Mouse (Mus musculus) liver, adult 2 months (tissue): ENCODE data around the gene Sorcs1. TPM values are rescaled to one million over a fixed set of nuclear protein-coding genes. Genes with fewer than 3 reads are reported as not detected.
A peak's percentile ranks its signal among the peaks of the same experiment; 100 is the strongest.

Experiments used
- DNase-seq: peaks from one replicate; pipeline ENCODE4 v3.0.0-alpha.2; 2011; ENCODE audit warnings: low read depth, low spot score; ENCODE audit errors: extremely low read depth
- H3K27ac ChIP-seq: fragments of 200-500 bp; replicated peaks from 2 replicates; pipeline ENCODE4 v1.5.1; 2012; ENCODE audit warnings: low read depth, mild to moderate bottlenecking, control low read depth, inconsistent platforms, low read length; ENCODE audit not compliant: insufficient read depth
- H3K27me3 ChIP-seq: fragments of 200-500 bp; 2 replicates; pipeline ENCODE4 v1.6.1; 2012; ENCODE audit warnings: mild to moderate bottlenecking, moderate library complexity, low read length, inconsistent platforms; ENCODE audit not compliant: control insufficient read depth, insufficient read depth
- H3K36me3 ChIP-seq: fragments of 200-500 bp; 2 replicates; pipeline ENCODE4 v1.6.1; 2012; ENCODE audit warnings: low read length, inconsistent platforms; ENCODE audit not compliant: control insufficient read depth, insufficient read depth
- H3K4me1 ChIP-seq: fragments of 200-500 bp; 2 replicates; pipeline ENCODE4 v1.6.1; 2011; ENCODE audit warnings: low read length; ENCODE audit not compliant: control insufficient read depth, insufficient read depth
- H3K4me3 ChIP-seq: fragments of 200-500 bp; 2 replicates; pipeline ENCODE4 v1.5.1; 2011; ENCODE audit warnings: low read depth, mild to moderate bottlenecking, control low read depth, low read length, moderate library complexity; ENCODE audit not compliant: insufficient read depth
- H3K79me2 ChIP-seq: fragments of 200-500 bp; 2 replicates; pipeline ENCODE4 v1.6.1; 2012; ENCODE audit warnings: inconsistent platforms, mild to moderate bottlenecking, low read length, moderate library complexity; ENCODE audit not compliant: control insufficient read depth, insufficient read depth
- H3K9ac ChIP-seq: fragments of 200-500 bp; 2 replicates; pipeline ENCODE4 v1.6.1; 2012; ENCODE audit warnings: low read depth, mild to moderate bottlenecking, control low read depth, inconsistent platforms, low read length
- CTCF ChIP-seq: fragments of 200-500 bp; IDR thresholded peaks from 2 replicates; pipeline ENCODE4 v1.5.1; 2011; ENCODE audit warnings: low read depth, low read length, control low read depth
- POLR2A ChIP-seq: fragments of 200-500 bp; IDR thresholded peaks from 2 replicates; pipeline ENCODE4 v1.6.1; 2011; ENCODE audit warnings: low read length, control low read depth; ENCODE audit not compliant: insufficient read depth; ENCODE audit errors: extremely low read depth
- WGBS: fragments of 180-500 bp; shearing (Covaris S2); methylation state at CpG from one replicate; pipeline ENCODE4 v1.1.7; 2018; 5-methylcytosine and 5-hydroxymethylcytosine counted together
- polyA plus RNA-seq: library from polyadenylated mRNA; depleted of rRNA; stranded (reverse); fragments of >200 nt; gene quantifications from 2 replicates; pipeline ENCODE4 v1.2.3, GENCODE M21; 2012
- total RNA-seq: library from RNA; depleted of rRNA; stranded (reverse); fragments of >200 nt; gene quantifications from 2 replicates; pipeline ENCODE4 v1.2.3, GENCODE M21; 2014

The Sorcs1 gene
- total and polyA plus RNA-seq, 2 experiments, result not detected

DNA sequence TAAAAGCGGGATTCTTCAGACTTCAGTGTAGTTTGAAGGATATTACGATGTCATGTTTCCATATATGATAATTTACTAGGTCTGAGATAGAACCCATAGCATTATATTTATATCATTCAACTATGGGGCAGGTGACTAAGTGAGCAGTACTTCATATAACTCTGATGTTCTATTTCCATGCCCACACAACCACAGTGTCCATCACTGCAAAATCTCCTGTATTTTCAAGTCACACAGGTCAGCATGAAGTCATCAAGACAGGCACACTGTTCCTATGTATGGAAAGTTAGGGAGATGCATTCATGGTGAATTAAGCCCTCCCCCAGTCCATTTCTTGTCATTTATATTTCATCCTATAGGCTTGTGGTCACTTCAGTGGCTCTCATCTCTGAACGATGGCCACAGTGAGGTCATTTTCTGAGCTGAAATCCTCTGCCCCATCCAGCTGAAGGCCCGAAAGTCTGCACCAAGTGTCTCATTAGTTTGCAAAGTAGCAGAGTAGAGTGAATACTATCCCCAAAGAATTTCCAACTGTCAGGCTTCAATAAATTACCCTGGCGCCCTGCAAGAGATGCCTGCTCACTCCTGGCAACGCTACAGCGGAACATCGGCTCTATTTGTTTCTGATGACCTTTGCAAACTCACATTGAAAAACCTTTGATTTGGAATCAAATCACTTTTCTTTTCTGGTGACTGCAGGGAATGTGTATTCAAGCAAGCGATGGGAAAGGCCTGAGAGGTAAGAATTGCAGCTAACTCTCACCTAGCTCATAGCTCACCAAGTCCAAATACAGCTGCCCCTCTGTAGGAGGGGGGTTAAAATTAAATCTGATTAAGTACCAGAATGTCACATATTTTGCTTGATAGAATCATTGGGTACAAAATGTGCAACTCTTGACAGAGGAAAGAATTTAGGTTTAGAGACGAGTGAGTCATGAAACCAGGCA, 492.4 kb downstream of the Sorcs1 start:
- H3K4me1 ChIP-seq, result no peaks in the 10 kb centered on the region
- no peak overlapping the region for H3K9ac ChIP-seq
- no peaks in the 10 kb centered on the region for H3K36me3 ChIP-seq
- DNase-seq, result no peak
- no peak overlapping the region for H3K27ac ChIP-seq
- TF ChIP-seq CTCF (no peak), POLR2A (no peak)
- H3K4me3 ChIP-seq, result no peak overlapping the region
- no peaks in the 10 kb centered on the region for H3K27me3 ChIP-seq
- H3K79me2 ChIP-seq, result no peaks in the 10 kb centered on the region
- 59% methylated on average over 10 of the region's 10 CpGs for WGBS

- H3K27ac ChIP-seq, result no peak overlapping the region
- no peak overlapping the region for H3K4me3 ChIP-seq
- H3K9ac ChIP-seq, result no peak overlapping the region
- TF ChIP-seq CTCF, result peak; percentile 42; the same call in 1 of the 2 replicates
- no peak for TF ChIP-seq POLR2A
- no peaks in the 10 kb centered on the region for H3K27me3 ChIP-seq
- WGBS, result 41% methylated on average over 21 of the region's 21 CpGs
- peak; percentile 19 for DNase-seq
- no peaks in the 10 kb centered on the region for H3K4me1 ChIP-seq
- no peaks in the 10 kb centered on the region for H3K79me2 ChIP-seq
- H3K36me3 ChIP-seq, result no peaks in the 10 kb centered on the region
These were observed 493.4 kb downstream of the Sorcs1 start for GRCm38 (mm10) chr19:50184901-50185623.

DNA sequence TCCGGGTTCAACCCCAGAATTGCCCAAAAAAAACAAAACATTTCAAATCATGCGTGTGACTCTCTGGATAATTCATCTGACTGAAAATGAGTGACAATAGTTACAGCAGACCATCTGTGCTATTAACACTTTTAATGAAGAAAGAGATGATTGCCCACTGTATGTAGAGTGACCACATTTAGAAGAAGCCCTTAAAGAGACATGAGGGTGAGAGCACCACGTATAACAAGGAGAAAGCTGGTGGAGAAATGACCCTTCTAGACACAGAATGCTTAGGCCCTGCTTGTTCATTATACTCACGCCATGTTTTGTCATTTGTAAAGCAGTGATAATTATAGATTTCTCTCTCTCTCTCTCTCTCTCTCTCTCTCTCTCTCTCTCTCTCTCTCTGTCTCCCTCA, 499.6 kb downstream of the Sorcs1 start:
- no peak overlapping the region for H3K27ac ChIP-seq
- H3K79me2 ChIP-seq, result no peaks in the 10 kb centered on the region
- H3K36me3 ChIP-seq, result no peaks in the 10 kb centered on the region
- TF ChIP-seq POLR2A, result no peak
- no peaks in the 10 kb centered on the region for H3K27me3 ChIP-seq
- no peak overlapping the region for H3K9ac ChIP-seq
- H3K4me1 ChIP-seq, result no peaks in the 10 kb centered on the region
- DNase-seq, result no peak
- no peak overlapping the region for H3K4me3 ChIP-seq
- 81% methylated on average over 4 of the region's 4 CpGs for WGBS

- H3K27ac ChIP-seq, result no peak overlapping the region
- H3K36me3 ChIP-seq, result no peaks in the 10 kb centered on the region
- no peak for DNase-seq
- H3K9ac ChIP-seq, result no peak overlapping the region
- TF ChIP-seq CTCF, result no peak
- no peak for TF ChIP-seq POLR2A
- H3K79me2 ChIP-seq, result no peaks in the 10 kb centered on the region
- WGBS, result 82% methylated on average over 4 of the region's 4 CpGs
- H3K27me3 ChIP-seq, result no peaks in the 10 kb centered on the region
- H3K4me3 ChIP-seq, result no peak overlapping the region
- H3K4me1 ChIP-seq, result no peaks in the 10 kb centered on the region
These were observed 500.3 kb downstream of the Sorcs1 start for GRCm38 (mm10) chr19:50178151-50178550.

DNA sequence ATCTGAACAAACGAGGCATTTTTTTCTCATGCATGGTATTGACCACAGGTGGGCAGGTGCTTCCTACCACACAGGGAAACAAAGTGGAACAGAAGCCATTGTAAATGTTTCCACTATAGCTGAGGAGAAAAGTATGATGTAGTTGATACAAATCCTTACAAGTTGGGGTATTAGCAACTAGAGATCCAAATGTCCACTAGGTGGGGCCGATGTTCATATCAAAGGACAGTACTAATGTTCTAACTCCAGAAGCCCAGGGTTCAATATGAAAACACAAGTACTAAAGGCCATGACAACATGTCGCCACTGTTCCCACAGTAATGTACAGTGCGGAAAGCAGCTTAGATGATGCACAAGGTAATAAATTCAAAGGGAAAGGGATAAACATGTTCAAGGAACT, 506.6 kb downstream of the Sorcs1 start:
- Histone ChIP-seq H3K36me3 (no peaks in the 10 kb centered on the region), H3K27ac (no peak overlapping the region), H3K4me1 (no peaks in the 10 kb centered on the region), H3K4me3 (no peak overlapping the region), H3K9ac (no peak overlapping the region), H3K79me2 (no peaks in the 10 kb centered on the region), H3K27me3 (no peaks in the 10 kb centered on the region)
- no peak for DNase-seq
- 65% methylated on average over 4 of the region's 4 CpGs for WGBS
- TF ChIP-seq CTCF (no peak), POLR2A (no peak)
